Mouse (Mus musculus) stomach, postnatal 0 days (tissue): ENCODE measurements around the gene Sirt2. TPM values are rescaled to one million over a fixed set of nuclear protein-coding genes. Genes with fewer than 3 reads are reported as not detected.

Experiments
- ATAC-seq: fragments of 200-750 bp; cut with Nextera tagmentation; 2 replicates; pipeline ENCODE4 v1.8.0; 2017; ENCODE audit not compliant: low FRiP score, low TSS enrichment
- DNase-seq: peaks from one replicate; pipeline ENCODE4 v3.0.0-alpha.2; 2016; ENCODE audit warnings: low spot score
- H3K27ac ChIP-seq: fragments of 300-500 bp; sonication (generic); replicated peaks from 2 replicates; pipeline ENCODE4 v1.5.1; 2014; ENCODE audit warnings: mild to moderate bottlenecking, control low read depth
- H3K27me3 ChIP-seq: fragments of 300-500 bp; sonication (generic); 2 replicates; pipeline ENCODE4 v1.6.1; 2014; ENCODE audit warnings: low read length; ENCODE audit not compliant: control insufficient read depth, insufficient read depth
- H3K36me3 ChIP-seq: fragments of 300-500 bp; sonication (generic); 2 replicates; pipeline ENCODE4 v1.6.1; 2014; ENCODE audit warnings: low read length, mixed read lengths; ENCODE audit not compliant: control insufficient read depth, insufficient read depth
- H3K4me1 ChIP-seq: fragments of 300-500 bp; sonication (generic); replicated peaks from 2 replicates; pipeline ENCODE4 v1.6.1; 2014; ENCODE audit warnings: antibody characterized with exemption; ENCODE audit not compliant: control insufficient read depth, insufficient read depth
- H3K4me2 ChIP-seq: fragments of 300-500 bp; sonication (generic); replicated peaks from 2 replicates; pipeline ENCODE4 v1.6.1; 2014; ENCODE audit warnings: low read depth, mild to moderate bottlenecking, control low read depth, moderate library complexity
- H3K4me3 ChIP-seq: fragments of 300-500 bp; sonication (generic); 2 replicates; pipeline ENCODE4 v1.5.1; 2014; ENCODE audit warnings: low read depth, low read length, control low read depth
- H3K9ac ChIP-seq: fragments of 300-500 bp; sonication (generic); 2 replicates; pipeline ENCODE4 v1.6.1; 2014; ENCODE audit warnings: mild to moderate bottlenecking, low read length, control low read depth, mixed read lengths
- H3K9me3 ChIP-seq: fragments of 300-500 bp; sonication (generic); 2 replicates; pipeline ENCODE4 v1.6.1; 2016; ENCODE audit warnings: low read length; ENCODE audit not compliant: control insufficient read depth
- CTCF ChIP-seq: IDR thresholded peaks from 2 replicates; pipeline ENCODE4 v1.5.1; 2016; ENCODE audit warnings: antibody characterized with exemption, low read depth, mild to moderate bottlenecking, moderate library complexity
- EP300 ChIP-seq: optimal IDR thresholded peaks from 2 replicates; pipeline ENCODE3; 2016; ENCODE audit warnings: antibody characterized with exemption
- WGBS: fragments of 180-500 bp; shearing (Covaris S2); extraction: QIAGEN DNeasy Blood & Tissue Kit; methylation state at CpG from one replicate; pipeline ENCODE4 v1.1.7; 2014; 5-methylcytosine and 5-hydroxymethylcytosine counted together
- polyA plus RNA-seq: library from polyadenylated mRNA; unstranded; fragments of >200 nt; fragmentation: Nextera tagmentation; extraction: Ambion mirVana; gene quantifications from 2 replicates; pipeline ENCODE4 v1.2.1, GENCODE M21; 2015

Gene Sirt2
- polyA plus RNA-seq, 1 experiment from 2014 or later = 35.3 TPM

GRCm38 (mm10) chr7:28735701-28736100, 30.8 kb upstream of the Sirt2 start:
- WGBS = 73% methylated on average over 6 of the region's 6 CpGs

GRCm38 (mm10) chr7:28739829-28740228, 26.7 kb upstream of the Sirt2 start:
- no peak overlapping the region for H3K27ac ChIP-seq
- H3K36me3 ChIP-seq = no peaks in the 10 kb centered on the region; the same call in none of the 2 replicates
- no peaks in the 10 kb centered on the region for H3K9me3 ChIP-seq
- WGBS = 93% methylated on average over 21 of the region's 21 CpGs
- no peak for DNase-seq
- H3K27me3 ChIP-seq = no peaks in the 10 kb centered on the region
- no peaks in the 10 kb centered on the region for H3K4me1 ChIP-seq
- no peak overlapping the region for H3K4me2 ChIP-seq
- H3K4me3 ChIP-seq = no peak overlapping the region
- no peak overlapping the region for H3K9ac ChIP-seq
- no peak for TF ChIP-seq EP300
- TF ChIP-seq CTCF = no peak
- no peak for ATAC-seq

More at GRCm38 (mm10) chr7:28735701-28736100, 30.8 kb upstream of the Sirt2 start:
- H3K4me1 ChIP-seq = peaks cover 4% of the 10 kb centered on the region; the same call in 1 of the 2 replicates
- DNase-seq (no peak), ATAC-seq (no peak)
- no peak overlapping the region for H3K27ac ChIP-seq
- no peak for TF ChIP-seq CTCF
- no peak for TF ChIP-seq EP300
- no peak overlapping the region for H3K4me2 ChIP-seq
- H3K36me3 ChIP-seq = no peaks in the 10 kb centered on the region; the same call in none of the 2 replicates
- H3K4me3 ChIP-seq = no peak overlapping the region
- H3K9me3 ChIP-seq = no peaks in the 10 kb centered on the region
- no peak overlapping the region for H3K9ac ChIP-seq
- H3K27me3 ChIP-seq = no peaks in the 10 kb centered on the region

- Histone ChIP-seq H3K27ac (peak overlapping the region; percentile 81), H3K4me3 (peak overlapping the region; percentile 63), H3K36me3 (no peaks in the 10 kb centered on the region; the same call in none of the 2 replicates), H3K4me2 (peak overlapping the region; percentile 86), H3K27me3 (no peaks in the 10 kb centered on the region), H3K4me1 (no peaks in the 10 kb centered on the region), H3K9ac (peak overlapping the region; percentile 70), H3K9me3 (no peaks in the 10 kb centered on the region)
- TF ChIP-seq CTCF = peak; percentile 27
- no peak for TF ChIP-seq EP300
- 29% methylated on average over 9 of the region's 9 CpGs for WGBS
- ATAC-seq = no peak
- no peak for DNase-seq
Measured at GRCm38 (mm10) chr7:28740949-28741348, 25.6 kb upstream of the Sirt2 start.

- H3K27me3 ChIP-seq = no peaks in the 10 kb centered on the region
- peak overlapping the region; percentile 86 for H3K4me2 ChIP-seq
- ATAC-seq = no peak; the same call in none of the 2 replicates
- no peaks in the 10 kb centered on the region for H3K4me1 ChIP-seq
- no peaks in the 10 kb centered on the region; the same call in none of the 2 replicates for H3K36me3 ChIP-seq
- TF ChIP-seq CTCF = no peak
- TF ChIP-seq EP300 = no peak
- WGBS = 1% methylated on average over 13 of the region's 13 CpGs
- peak overlapping the region; percentile 70 for H3K9ac ChIP-seq
- H3K27ac ChIP-seq = peak overlapping the region; percentile 81
- peak overlapping the region; percentile 63 for H3K4me3 ChIP-seq
- DNase-seq = no peak
- no peaks in the 10 kb centered on the region for H3K9me3 ChIP-seq
Measured at GRCm38 (mm10) chr7:28741368-28741708, 25.2 kb upstream of the Sirt2 start.

- peak; percentile 97 for ATAC-seq
- Histone ChIP-seq H3K4me1 (no peaks in the 10 kb centered on the region), H3K27ac (peak within 1 kb of the TSS; percentile 85), H3K4me2 (peak within 1 kb of the TSS; percentile 86), H3K9me3 (no peaks in the 10 kb centered on the region), H3K27me3 (no peaks in the 10 kb centered on the region), H3K36me3 (no peaks in the 10 kb centered on the region; the same call in 1 of the 2 replicates), H3K4me3 (peak within 1 kb of the TSS; percentile 63), H3K9ac (peak within 1 kb of the TSS; percentile 70)
- peak; percentile 95 for DNase-seq
- under 1% methylated on average over 39 of the region's 39 CpGs for WGBS
- TF ChIP-seq CTCF = peak; percentile 96
- TF ChIP-seq EP300 = no peak
Measured at GRCm38 (mm10) chr7:28741709-28742438, 24.7 kb upstream of the Sirt2 start, which contains the start of the genes Mrps12 and Sars2. Gene Mrps12 (minus strand): TSS chr7:28741820. Gene Sars2 (plus strand): TSS chr7:28741992.

GRCm38 (mm10) chr7:28749935-28750334, 16.6 kb upstream of the Sirt2 start:
- DNase-seq (no peak), ATAC-seq (no peak)
- Histone ChIP-seq H3K4me1 (no peaks in the 10 kb centered on the region), H3K4me3 (no peak overlapping the region), H3K36me3 (peaks cover 6% of the 10 kb centered on the region; the same call in 1 of the 2 replicates), H3K4me2 (no peak overlapping the region), H3K27ac (no peak overlapping the region), H3K9me3 (no peaks in the 10 kb centered on the region), H3K27me3 (no peaks in the 10 kb centered on the region), H3K9ac (no peak overlapping the region)
- no peak for TF ChIP-seq CTCF
- no peak for TF ChIP-seq EP300
- 87% methylated on average over 7 of the region's 7 CpGs for WGBS
